Mouse (Mus musculus): ENCODE results near the gene Gm12800. TPM values are rescaled to one million over a fixed set of nuclear protein-coding genes. Genes with fewer than 3 reads are reported as not detected.

Gene Gm12800
- total RNA-seq (2023), result not detected

DNA sequence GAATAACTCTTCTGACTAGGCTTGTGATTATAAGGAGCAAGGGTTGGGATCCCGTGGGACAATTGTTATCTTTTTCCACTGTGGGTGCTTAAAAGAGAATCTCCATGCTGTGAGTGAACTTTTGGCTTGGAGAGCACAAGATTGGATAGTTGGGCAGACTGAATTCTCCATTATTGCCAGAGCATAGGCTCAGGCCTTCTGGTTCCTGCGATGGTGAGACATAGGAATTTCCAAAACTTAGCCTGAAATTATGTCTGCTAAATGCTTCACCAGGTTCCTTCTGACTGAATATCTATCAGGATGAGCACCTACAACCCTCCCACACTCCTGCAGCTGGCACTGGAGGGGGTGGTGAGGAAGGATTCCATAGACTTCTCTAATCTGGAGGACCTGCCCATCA is at the start of gene Gm12800:
TSS of gene Gm12800 (plus strand) at position 301 of the 400 bp plus-strand sequence.

DNA sequence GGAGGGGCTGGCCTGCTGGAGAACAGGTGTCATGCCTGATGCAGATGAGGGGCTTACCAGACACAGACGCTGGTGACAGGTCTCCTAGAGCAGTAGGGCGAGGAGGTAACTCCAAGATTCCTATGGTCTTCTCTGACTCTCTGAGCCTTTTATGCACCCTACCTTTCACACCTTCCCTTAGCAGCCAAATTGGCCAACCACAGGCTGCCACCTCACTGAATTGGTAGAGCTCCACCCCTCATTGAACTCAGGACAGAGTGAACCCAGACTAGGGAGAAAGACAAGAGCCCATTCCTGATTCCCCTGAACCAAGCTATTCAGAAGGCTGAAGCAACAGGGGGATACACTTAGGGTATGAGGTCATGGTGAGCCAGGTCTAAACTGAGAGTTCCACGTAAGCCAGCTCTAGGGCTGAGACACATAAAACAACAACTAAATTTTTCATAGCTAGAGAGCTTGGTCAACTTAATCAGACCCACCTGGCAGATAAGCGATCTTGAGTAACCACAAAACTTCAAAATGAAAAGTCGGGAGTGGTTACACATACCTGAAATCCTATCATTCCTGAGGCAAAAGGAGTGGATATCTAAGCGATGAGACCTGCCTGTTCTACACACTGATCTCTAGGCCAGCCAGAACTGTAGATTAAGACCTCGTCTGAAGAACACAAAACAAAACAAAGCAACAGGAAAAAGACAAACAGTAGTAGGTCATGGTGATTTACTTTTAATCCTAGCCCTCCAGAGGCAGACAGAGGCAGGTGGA is 15.1 kb upstream of the Gm12800 start, which contains the start of gene C130073F10Rik:
TSS of gene C130073F10Rik (minus strand) at position 134 of the 765 bp plus-strand sequence.

DNA sequence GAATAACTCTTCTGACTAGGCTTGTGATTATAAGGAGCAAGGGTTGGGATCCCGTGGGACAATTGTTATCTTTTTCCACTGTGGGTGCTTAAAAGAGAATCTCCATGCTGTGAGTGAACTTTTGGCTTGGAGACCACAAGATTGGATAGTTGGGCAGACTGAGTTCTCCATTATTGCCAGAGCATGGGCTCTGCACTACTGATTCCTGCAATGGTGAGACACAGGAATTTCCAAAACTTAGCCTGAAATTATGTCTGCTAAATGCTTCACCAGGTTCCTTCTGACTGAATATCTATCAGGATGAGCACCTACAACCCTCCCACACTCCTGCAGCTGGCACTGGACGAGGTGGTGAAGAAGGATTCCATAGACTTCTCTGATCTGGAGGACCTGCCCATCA is 31.2 kb downstream of the Gm12800 start, which contains the start of gene Gm12794:
TSS of gene Gm12794 (plus strand) at position 301 of the 400 bp plus-strand sequence.

Other genes with a start within 250 kb of the Gm12800 start
- not detected for gene Lepr, start 191.7 kb upstream of the Gm12800 start, total RNA-seq (2023)
- gene B020004J07Rik, start 65.1 kb upstream of the Gm12800 start, total RNA-seq (2023), result not detected
- gene C130073F10Rik, start 15.3 kb upstream of the Gm12800 start, total RNA-seq (2023), result not detected
- gene Gm12794, start 31.3 kb downstream of the Gm12800 start, total RNA-seq (2023), result not detected
- gene Gm12790, start 71.9 kb downstream of the Gm12800 start, total RNA-seq (2023), result not detected
- not detected for gene Gm12789, start 77.5 kb downstream of the Gm12800 start, total RNA-seq (2023)
- gene Pde4b, start 178.4 kb downstream of the Gm12800 start, total RNA-seq (2023), result 143 TPM